Mouse (Mus musculus) midbrain, embryonic 16.5 days (tissue): ENCODE data around the gene Mtmr3. TPM values are rescaled to one million over a fixed set of nuclear protein-coding genes. Genes with fewer than 3 reads are reported as not detected.

ENCODE experiments used
- ATAC-seq: fragments of 200-750 bp; cut with Nextera tagmentation; 2 replicates; pipeline ENCODE4 v1.8.0; 2017; ENCODE audit warnings: moderate TSS enrichment
- H3K27ac ChIP-seq: fragments of 300-500 bp; sonication (generic); 2 replicates; pipeline ENCODE4 v1.5.1; 2014; ENCODE audit warnings: mild to moderate bottlenecking, low read length, mixed read lengths
- H3K27me3 ChIP-seq: fragments of 300-500 bp; sonication (generic); 2 replicates; pipeline ENCODE4 v1.6.1; 2014; ENCODE audit warnings: low read depth, low read length, mixed read lengths; ENCODE audit not compliant: control insufficient read depth, insufficient read depth
- H3K36me3 ChIP-seq: fragments of 300-500 bp; sonication (generic); 2 replicates; pipeline ENCODE4 v1.6.1; 2014; ENCODE audit warnings: mild to moderate bottlenecking, low read length, moderate library complexity, mixed read lengths; ENCODE audit not compliant: control insufficient read depth, insufficient read depth
- H3K4me1 ChIP-seq: fragments of 300-500 bp; sonication (generic); 2 replicates; pipeline ENCODE4 v1.6.1; 2014; ENCODE audit warnings: mild to moderate bottlenecking, low read length, mixed read lengths; ENCODE audit not compliant: control insufficient read depth, insufficient read depth
- H3K4me2 ChIP-seq: fragments of 300-500 bp; sonication (generic); 2 replicates; pipeline ENCODE4 v1.6.1; 2014; ENCODE audit warnings: mild to moderate bottlenecking, low read length, mixed read lengths
- H3K4me3 ChIP-seq: fragments of 300-500 bp; sonication (generic); 2 replicates; pipeline ENCODE4 v1.5.1; 2014; ENCODE audit warnings: low read depth, mild to moderate bottlenecking, low read length, moderate library complexity, mixed read lengths
- H3K9ac ChIP-seq: fragments of 300-500 bp; sonication (generic); 2 replicates; pipeline ENCODE4 v1.6.1; 2014; ENCODE audit warnings: low read depth, low read length, mixed read lengths
- H3K9me3 ChIP-seq: fragments of 300-500 bp; sonication (generic); replicated peaks from 2 replicates; pipeline ENCODE4 v1.6.1; 2014; ENCODE audit warnings: mild to moderate bottlenecking, low read length, mixed read lengths; ENCODE audit not compliant: control insufficient read depth, poor library complexity, severe bottlenecking
- WGBS: fragments of 180-500 bp; shearing (Covaris S2); extraction: QIAGEN DNeasy Blood & Tissue Kit; methylation state at CpG from one replicate; pipeline ENCODE4 v1.1.7; 2014; 5-methylcytosine and 5-hydroxymethylcytosine counted together
- polyA plus RNA-seq: library from polyadenylated mRNA; unstranded; fragments of >200 nt; fragmentation: Nextera tagmentation; extraction: Ambion mirVana; gene quantifications from 2 replicates; pipeline ENCODE4 v1.2.1, GENCODE M21; 2015

Mtmr3 gene
- polyA plus RNA-seq, 1 experiment from 2014 or later, result 34.7 TPM

- no peak overlapping the region for H3K4me2 ChIP-seq
- ATAC-seq, result no peak
- no peaks in the 10 kb centered on the region for H3K4me1 ChIP-seq
- H3K9me3 ChIP-seq, result no peaks in the 10 kb centered on the region
- H3K9ac ChIP-seq, result no peak overlapping the region
- H3K27me3 ChIP-seq, result no peaks in the 10 kb centered on the region
- no peak overlapping the region for H3K27ac ChIP-seq
- WGBS, result 94% methylated on average over 4 of the region's 4 CpGs
- peaks cover 48% of the 10 kb centered on the region for H3K36me3 ChIP-seq
- H3K4me3 ChIP-seq, result no peak overlapping the region
Observed at GRCm38 (mm10) chr11:4489207-4489606, 105.5 kb downstream of the Mtmr3 start.

- no peak overlapping the region for H3K9ac ChIP-seq
- ATAC-seq, result no peak
- 97% methylated on average over 2 of the region's 2 CpGs for WGBS
- peaks cover 48% of the 10 kb centered on the region for H3K36me3 ChIP-seq
- H3K4me2 ChIP-seq, result no peak overlapping the region
- no peak overlapping the region for H3K27ac ChIP-seq
- H3K27me3 ChIP-seq, result no peaks in the 10 kb centered on the region
- no peaks in the 10 kb centered on the region for H3K4me1 ChIP-seq
- H3K4me3 ChIP-seq, result no peak overlapping the region
- no peaks in the 10 kb centered on the region for H3K9me3 ChIP-seq
Observed at GRCm38 (mm10) chr11:4488798-4489197, 105.9 kb downstream of the Mtmr3 start.

- Histone ChIP-seq H3K9ac (no peak overlapping the region), H3K4me2 (no peak overlapping the region), H3K27ac (no peak overlapping the region), H3K36me3 (peaks cover 49% of the 10 kb centered on the region), H3K27me3 (no peaks in the 10 kb centered on the region), H3K4me1 (no peaks in the 10 kb centered on the region), H3K4me3 (no peak overlapping the region), H3K9me3 (no peaks in the 10 kb centered on the region)
- no peak for ATAC-seq
- WGBS, result 94% methylated on average over 13 of the region's 13 CpGs
Observed at GRCm38 (mm10) chr11:4488367-4488766, 106.3 kb downstream of the Mtmr3 start.

GRCm38 (mm10) chr11:4487401-4487965 is 107.2 kb downstream of the Mtmr3 start:
- WGBS, result 86% methylated on average over 8 of the region's 8 CpGs
- no peak overlapping the region for H3K27ac ChIP-seq

GRCm38 (mm10) chr11:4484541-4484940 is 110.1 kb downstream of the Mtmr3 start:
- Histone ChIP-seq H3K4me2 (no peak overlapping the region), H3K27ac (no peak overlapping the region), H3K27me3 (no peaks in the 10 kb centered on the region), H3K36me3 (peaks cover 51% of the 10 kb centered on the region), H3K9ac (no peak overlapping the region), H3K4me3 (no peak overlapping the region), H3K9me3 (no peaks in the 10 kb centered on the region), H3K4me1 (no peaks in the 10 kb centered on the region)
- WGBS, result 91% methylated on average over 5 of the region's 5 CpGs
- no peak for ATAC-seq

More at GRCm38 (mm10) chr11:4487401-4487965, 107.2 kb downstream of the Mtmr3 start:
- peaks cover 49% of the 10 kb centered on the region for H3K36me3 ChIP-seq
- H3K4me1 ChIP-seq, result no peaks in the 10 kb centered on the region
- H3K4me2 ChIP-seq, result no peak overlapping the region
- ATAC-seq, result no peak
- H3K9ac ChIP-seq, result no peak overlapping the region
- H3K27me3 ChIP-seq, result no peaks in the 10 kb centered on the region
- H3K4me3 ChIP-seq, result no peak overlapping the region
- no peaks in the 10 kb centered on the region for H3K9me3 ChIP-seq

- Histone ChIP-seq H3K9me3 (no peaks in the 10 kb centered on the region), H3K4me1 (no peaks in the 10 kb centered on the region), H3K4me2 (no peak overlapping the region), H3K27ac (no peak overlapping the region), H3K4me3 (no peak overlapping the region), H3K27me3 (no peaks in the 10 kb centered on the region), H3K9ac (no peak overlapping the region), H3K36me3 (peaks cover 43% of the 10 kb centered on the region)
- ATAC-seq, result no peak
- 71% methylated on average over 5 of the region's 5 CpGs for WGBS
Observed at GRCm38 (mm10) chr11:4482641-4483040, 112.0 kb downstream of the Mtmr3 start.

- H3K27ac ChIP-seq, result no peak overlapping the region
- H3K9me3 ChIP-seq, result no peaks in the 10 kb centered on the region
- H3K4me1 ChIP-seq, result no peaks in the 10 kb centered on the region; the same call in 1 of the 2 replicates
- ATAC-seq, result no peak
- no peak overlapping the region for H3K9ac ChIP-seq
- H3K4me2 ChIP-seq, result no peak overlapping the region
- peaks cover 5% of the 10 kb centered on the region for H3K36me3 ChIP-seq
- no peaks in the 10 kb centered on the region for H3K27me3 ChIP-seq
- no peak overlapping the region for H3K4me3 ChIP-seq
- 92% methylated on average over 4 of the region's 4 CpGs for WGBS
Observed at GRCm38 (mm10) chr11:4476184-4476697, 118.4 kb downstream of the Mtmr3 start.

- no peak overlapping the region for H3K9ac ChIP-seq
- no peak for ATAC-seq
- H3K9me3 ChIP-seq, result no peaks in the 10 kb centered on the region
- no peaks in the 10 kb centered on the region for H3K27me3 ChIP-seq
- no peak overlapping the region for H3K27ac ChIP-seq
- no peak overlapping the region for H3K4me2 ChIP-seq
- no peak overlapping the region for H3K4me3 ChIP-seq
- no peaks in the 10 kb centered on the region for H3K36me3 ChIP-seq
- 71% methylated on average over 7 of the region's 7 CpGs for WGBS
- H3K4me1 ChIP-seq, result no peaks in the 10 kb centered on the region; the same call in 1 of the 2 replicates
Observed at GRCm38 (mm10) chr11:4472464-4473179, 122.0 kb downstream of the Mtmr3 start.

- Histone ChIP-seq H3K4me1 (no peaks in the 10 kb centered on the region; the same call in 1 of the 2 replicates), H3K36me3 (no peaks in the 10 kb centered on the region), H3K9ac (no peak overlapping the region), H3K27ac (no peak overlapping the region), H3K27me3 (no peaks in the 10 kb centered on the region), H3K9me3 (no peaks in the 10 kb centered on the region), H3K4me2 (no peak overlapping the region), H3K4me3 (no peak overlapping the region)
- WGBS, result 78% methylated on average over 5 of the region's 5 CpGs
- no peak for ATAC-seq
Observed at GRCm38 (mm10) chr11:4471734-4472133, 122.9 kb downstream of the Mtmr3 start.
